Mouse (Mus musculus) ES-Bruce4 (cell line): ENCODE results near the gene Aak1. TPM values are rescaled to one million over a fixed set of nuclear protein-coding genes. Genes with fewer than 3 reads are reported as not detected.

Source experiments
- H3K27ac ChIP-seq: 2 replicates; pipeline ENCODE4 v1.5.1; 2012; ENCODE audit warnings: low read length, inconsistent platforms; ENCODE audit not compliant: insufficient read depth
- H3K27me3 ChIP-seq: 2 replicates; pipeline ENCODE4 v1.6.1; 2012; ENCODE audit warnings: mild to moderate bottlenecking, low read length, inconsistent platforms; ENCODE audit not compliant: control insufficient read depth, poor library complexity, insufficient read depth, severe bottlenecking
- H3K36me3 ChIP-seq: 2 replicates; pipeline ENCODE4 v1.6.1; 2012; ENCODE audit warnings: inconsistent platforms, mild to moderate bottlenecking, low read length, moderate library complexity; ENCODE audit not compliant: control insufficient read depth, poor library complexity, insufficient read depth, severe bottlenecking
- H3K4me1 ChIP-seq: one replicate; pipeline ENCODE4 v1.8.1; 2011; ENCODE audit warnings: low read length; ENCODE audit not compliant: control insufficient read depth, insufficient read depth
- H3K4me3 ChIP-seq: 2 replicates; pipeline ENCODE4 v1.5.1; 2011; ENCODE audit warnings: low read depth, mild to moderate bottlenecking, low read length
- H3K9ac ChIP-seq: 2 replicates; pipeline ENCODE4 v1.6.1; 2012; ENCODE audit warnings: low read depth, mild to moderate bottlenecking, inconsistent platforms; ENCODE audit not compliant: poor library complexity, severe bottlenecking
- H3K9me3 ChIP-seq: replicated peaks from 2 replicates; pipeline ENCODE4 v1.6.1; 2012; ENCODE audit warnings: mild to moderate bottlenecking, low read length, inconsistent platforms; ENCODE audit not compliant: control insufficient read depth, poor library complexity, insufficient read depth, severe bottlenecking
- CTCF ChIP-seq: IDR thresholded peaks from one replicate; pipeline ENCODE4 v1.8.1; 2011; ENCODE audit warnings: low read depth, low read length
- EP300 ChIP-seq: IDR thresholded peaks from 2 replicates; pipeline ENCODE4 v1.6.1; 2011; ENCODE audit warnings: low read depth, low read length; ENCODE audit not compliant: insufficient read depth
- POLR2A ChIP-seq: IDR thresholded peaks from one replicate; pipeline ENCODE4 v1.8.1; 2011; ENCODE audit warnings: low read length; ENCODE audit not compliant: insufficient read depth
- polyA plus RNA-seq: library from polyadenylated mRNA; stranded (reverse); fragments of >200 nt; gene quantifications from 2 replicates; pipeline ENCODE4 v1.2.4, GENCODE M21; 2011; ENCODE audit warnings: low read depth; ENCODE audit not compliant: missing spikeins, insufficient read depth, insufficient read length

Aak1 gene
- polyA plus RNA-seq, 1 experiment = 38.2 TPM

DNA sequence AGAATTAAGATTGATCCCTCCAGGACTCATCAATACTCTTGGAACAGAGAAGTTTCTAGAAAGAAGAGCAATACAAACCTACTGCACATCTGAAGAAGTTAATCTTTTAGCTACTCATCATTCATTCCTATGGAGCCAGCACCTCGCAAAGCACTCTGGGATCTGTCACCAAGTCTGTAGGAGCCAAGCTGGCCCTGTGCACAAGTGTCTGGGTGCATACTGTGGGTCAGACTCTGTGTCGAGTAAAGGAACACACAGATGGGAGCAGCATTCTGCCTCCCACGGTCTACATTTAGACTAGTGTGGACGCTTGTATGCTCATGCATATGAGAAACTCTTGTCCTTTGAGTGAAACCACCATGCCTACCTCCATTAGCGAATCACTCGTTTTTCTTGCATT is 148.0 kb downstream of the Aak1 start:
- TF ChIP-seq CTCF (no peak), POLR2A (no peak), EP300 (no peak)
- no peaks in the 10 kb centered on the region for H3K27me3 ChIP-seq
- no peak overlapping the region for H3K9ac ChIP-seq
- no peaks in the 10 kb centered on the region for H3K9me3 ChIP-seq
- H3K27ac ChIP-seq = no peak overlapping the region
- no peak overlapping the region for H3K4me3 ChIP-seq
- H3K36me3 ChIP-seq = no peaks in the 10 kb centered on the region
- H3K4me1 ChIP-seq = peaks cover 1% of the 10 kb centered on the region

DNA sequence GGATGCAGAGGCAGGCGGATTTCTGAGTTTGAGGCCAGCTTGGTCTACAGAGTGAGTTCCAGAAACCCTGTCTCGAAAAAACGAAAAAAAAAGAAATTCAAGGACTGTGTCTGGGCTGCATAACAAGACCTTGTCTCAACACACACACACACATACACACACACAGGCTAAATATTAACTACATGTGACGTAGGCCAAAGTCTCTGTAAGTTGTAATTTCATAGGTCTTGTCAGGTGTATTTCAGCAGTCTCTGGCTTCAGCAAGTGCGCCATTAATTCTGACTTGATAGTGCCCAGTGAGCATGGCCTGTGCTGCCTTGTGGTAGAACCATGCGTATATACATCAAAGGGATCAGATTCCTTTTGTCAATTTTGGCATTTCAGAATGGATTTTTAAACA is 152.7 kb downstream of the Aak1 start:
- Histone ChIP-seq H3K27me3 (no peaks in the 10 kb centered on the region), H3K9ac (no peak overlapping the region), H3K36me3 (no peaks in the 10 kb centered on the region), H3K4me3 (no peak overlapping the region), H3K27ac (no peak overlapping the region), H3K4me1 (no peaks in the 10 kb centered on the region), H3K9me3 (no peaks in the 10 kb centered on the region)
- TF ChIP-seq CTCF (no peak), EP300 (no peak), POLR2A (no peak)

DNA sequence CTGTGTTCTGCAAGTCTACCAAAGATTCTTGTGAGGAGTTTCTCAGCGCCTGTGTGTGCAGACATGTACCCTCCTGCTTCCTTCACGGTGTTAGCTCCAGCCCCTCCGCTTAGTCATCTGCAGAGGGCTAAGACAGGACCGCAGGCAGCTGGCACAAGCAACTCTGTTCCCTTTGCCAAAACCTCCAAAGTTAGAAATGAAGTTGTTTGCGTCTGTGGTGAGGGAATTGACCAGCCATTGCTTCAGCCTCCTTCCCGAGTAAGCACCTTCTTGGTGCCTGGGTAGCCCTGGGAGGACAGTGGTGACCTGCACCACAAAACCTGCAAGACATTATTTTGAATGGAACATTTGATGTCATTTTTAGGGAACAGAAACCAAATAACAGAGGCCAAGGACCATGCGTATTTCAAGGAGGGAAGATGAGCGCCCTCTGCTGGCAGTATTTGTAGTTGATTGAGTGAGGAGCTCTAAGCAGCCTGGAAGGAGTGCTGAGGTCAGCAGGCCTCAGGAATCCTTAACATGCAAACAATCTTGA is 153.3 kb downstream of the Aak1 start:
- Histone ChIP-seq H3K4me1 (no peaks in the 10 kb centered on the region), H3K27me3 (no peaks in the 10 kb centered on the region), H3K9me3 (no peaks in the 10 kb centered on the region), H3K4me3 (no peak overlapping the region), H3K9ac (no peak overlapping the region), H3K36me3 (no peaks in the 10 kb centered on the region), H3K27ac (no peak overlapping the region)
- TF ChIP-seq POLR2A = no peak
- TF ChIP-seq CTCF = peak; percentile 63
- no peak for TF ChIP-seq EP300

DNA sequence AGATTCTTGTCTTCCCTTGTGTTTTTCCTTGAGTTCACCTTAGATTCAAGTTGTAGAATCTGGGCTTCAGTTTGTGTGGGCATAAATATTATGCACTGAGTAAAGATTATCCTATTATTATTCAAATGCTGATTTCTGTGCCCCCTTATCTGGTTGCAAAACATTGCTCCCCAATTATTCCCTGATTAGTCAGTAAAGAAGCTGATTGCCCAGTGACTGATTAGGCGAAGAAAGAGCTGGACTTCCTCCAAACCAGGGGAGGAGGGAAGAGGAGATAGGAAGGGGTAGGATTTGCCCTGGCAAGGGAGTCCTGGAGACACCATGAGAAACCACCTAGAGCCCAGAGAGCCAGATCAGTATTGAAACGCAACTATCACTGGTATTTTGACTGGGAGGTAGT is 154.8 kb downstream of the Aak1 start:
- Histone ChIP-seq H3K27ac (no peak overlapping the region), H3K27me3 (no peaks in the 10 kb centered on the region), H3K4me1 (peaks cover 2% of the 10 kb centered on the region), H3K36me3 (no peaks in the 10 kb centered on the region), H3K4me3 (no peak overlapping the region), H3K9me3 (no peaks in the 10 kb centered on the region), H3K9ac (no peak overlapping the region)
- TF ChIP-seq CTCF (no peak), EP300 (no peak), POLR2A (no peak)

DNA sequence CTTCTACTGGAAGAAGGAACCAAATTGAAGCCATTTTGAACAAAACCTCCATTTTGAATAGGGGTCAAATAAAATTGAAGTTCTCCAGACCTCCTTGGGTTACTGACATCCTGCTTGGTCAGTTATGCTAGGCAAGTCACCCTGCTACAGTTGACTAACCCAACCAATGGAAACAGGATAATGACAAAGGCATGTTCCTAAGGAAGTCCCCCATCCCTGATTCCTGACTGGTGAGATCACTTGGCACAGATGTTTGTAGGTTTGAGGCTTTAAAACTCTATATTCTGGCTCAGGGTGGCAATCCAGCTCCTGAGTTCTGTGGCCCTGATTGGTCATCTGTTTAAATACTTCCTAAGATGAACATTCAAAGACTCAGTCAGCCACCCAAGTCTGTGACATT is 156.3 kb downstream of the Aak1 start:
- TF ChIP-seq EP300 = no peak
- TF ChIP-seq POLR2A = no peak
- TF ChIP-seq CTCF = no peak
- Histone ChIP-seq H3K9me3 (no peaks in the 10 kb centered on the region), H3K36me3 (no peaks in the 10 kb centered on the region), H3K9ac (no peak overlapping the region), H3K27ac (no peak overlapping the region), H3K4me1 (peaks cover 2% of the 10 kb centered on the region), H3K4me3 (no peak overlapping the region), H3K27me3 (no peaks in the 10 kb centered on the region)

DNA sequence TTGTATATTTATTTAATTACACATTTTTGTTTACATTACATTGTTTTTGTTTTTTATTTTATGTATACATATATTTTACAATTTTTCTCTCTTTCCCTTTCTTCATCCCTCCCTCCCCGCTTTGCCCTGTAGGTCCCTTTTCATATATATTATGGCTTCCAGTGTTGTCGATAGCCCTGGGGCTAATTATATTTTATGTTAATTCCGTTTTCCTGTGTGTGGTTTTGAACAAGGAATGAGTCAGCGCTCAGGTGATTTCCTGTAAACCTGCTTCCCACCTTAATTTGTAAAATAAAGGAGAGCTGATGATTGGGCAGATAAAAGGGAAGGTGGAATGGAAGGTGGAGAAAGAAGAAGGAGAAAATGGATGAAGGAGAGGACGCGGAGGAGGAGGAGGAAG is 159.6 kb downstream of the Aak1 start, which contains the start of gene Nfu1:
Gene Nfu1 (plus strand): TSS at position 350 of the 400 bp plus-strand sequence.
- peak within 1 kb of the TSS; percentile 74 for H3K9ac ChIP-seq
- peaks cover 2% of the 10 kb centered on the region for H3K4me1 ChIP-seq
- no peaks in the 10 kb centered on the region for H3K27me3 ChIP-seq
- no peaks in the 10 kb centered on the region for H3K9me3 ChIP-seq
- H3K27ac ChIP-seq = peak within 1 kb of the TSS; percentile 90
- H3K36me3 ChIP-seq = peaks cover 13% of the 10 kb centered on the region
- H3K4me3 ChIP-seq = peak within 1 kb of the TSS; percentile 95
- no peak for TF ChIP-seq POLR2A
